Mouse (Mus musculus) erythroblast, adult 5-6 weeks (primary cell): ENCODE measurements around the gene Mup12. TPM values are rescaled to one million over a fixed set of nuclear protein-coding genes. Genes with fewer than 3 reads are reported as not detected.
"Not testable (repeated sequence)": the region's sequence is repeated elsewhere in the genome, so short reads cannot be mapped to it uniquely, and the experiment has no call there.

Experiments used
- ATAC-seq: replicated peaks from 2 replicates; pipeline ENCODE4 v1.8.0; 2016; ENCODE audit warnings: moderate number of reproducible peaks, mild to moderate bottlenecking, moderate TSS enrichment, inconsistent platforms; ENCODE audit not compliant: poor library complexity, low FRiP score, severe bottlenecking
- total RNA-seq, 2 experiments: library from RNA; stranded (forward) in 1 of 2; stranded (reverse) in 1 of 2; fragments of 150-400 nt in 1 of 2; fragments of 200-764, 138-1000 nt in 1 of 2; gene quantifications; 2 replicates each; pipeline versions ENCODE4 v1.2.3 to v1.2.4; 2015 to 2017; ENCODE audit warnings: low replicate concordance in 2 of 2

The Mup12 gene
- total RNA-seq (2015; ENCODE audit: low replicate concordance), result not detected in 2 replicates
- total RNA-seq (2017; ENCODE audit: low replicate concordance), result not detected in 2 replicates

- not testable (repeated sequence) for ATAC-seq
Measured at GRCm38 (mm10) chr4:60741226-60741625, at the start of gene Mup12. Gene Mup12 (minus strand): TSS chr4:60741326.

Other genes starting within 250 kb of the Mup12 start
- gene Mup1, start 239.4 kb downstream of the Mup12 start, total RNA-seq (2015; ENCODE audit: low replicate concordance), result not detected in 2 replicates
- not detected in 2 replicates for gene Mup1, start 239.4 kb downstream of the Mup12 start, total RNA-seq (2017; ENCODE audit: low replicate concordance)
- gene Mup10, start 159.1 kb downstream of the Mup12 start, total RNA-seq (2015; ENCODE audit: low replicate concordance), result not detected in 2 replicates
- not detected in 2 replicates for gene Mup10, start 159.1 kb downstream of the Mup12 start, total RNA-seq (2017; ENCODE audit: low replicate concordance)
- not detected in 2 replicates for gene Mup11, start 78.9 kb downstream of the Mup12 start, total RNA-seq (2015; ENCODE audit: low replicate concordance)
- gene Mup11, start 78.9 kb downstream of the Mup12 start, total RNA-seq (2017; ENCODE audit: low replicate concordance), result not detected in 2 replicates
- not detected in 2 replicates for gene Mup22, start 80.1 kb upstream of the Mup12 start, total RNA-seq (2015; ENCODE audit: low replicate concordance)
- not detected in 2 replicates for gene Mup22, start 80.1 kb upstream of the Mup12 start, total RNA-seq (2017; ENCODE audit: low replicate concordance)